Mouse (Mus musculus): ENCODE results near the gene Gimap8. TPM values are rescaled to one million over a fixed set of nuclear protein-coding genes. Genes with fewer than 3 reads are reported as not detected.
"Not testable (repeated sequence)": the region's sequence is repeated elsewhere in the genome, so short reads cannot be mapped to it uniquely, and the experiment has no call there.

Gimap8 gene
- polyA plus RNA-seq, 1 experiment from 2014 or later, result 4.2 TPM

GRCm38 (mm10) chr6:48682271-48682670 is 35.2 kb downstream of the Gimap8 start:
- no peak overlapping the region for H3K4me2 ChIP-seq
- H3K4me3 ChIP-seq, result no peak overlapping the region
- no peaks in the 10 kb centered on the region for H3K4me1 ChIP-seq
- 73% methylated on average over 4 of the region's 4 CpGs for WGBS
- peak overlapping the region; percentile 48 for H3K27ac ChIP-seq
- no peaks in the 10 kb centered on the region for H3K9me3 ChIP-seq
- no peak for ATAC-seq (ENCODE audit: borderline replicate concordance, extremely low read depth, low FRiP score, low TSS enrichment)
- H3K36me3 ChIP-seq, result no peaks in the 10 kb centered on the region
- H3K27me3 ChIP-seq, result no peaks in the 10 kb centered on the region
- H3K9ac ChIP-seq, result no peak overlapping the region

DNA sequence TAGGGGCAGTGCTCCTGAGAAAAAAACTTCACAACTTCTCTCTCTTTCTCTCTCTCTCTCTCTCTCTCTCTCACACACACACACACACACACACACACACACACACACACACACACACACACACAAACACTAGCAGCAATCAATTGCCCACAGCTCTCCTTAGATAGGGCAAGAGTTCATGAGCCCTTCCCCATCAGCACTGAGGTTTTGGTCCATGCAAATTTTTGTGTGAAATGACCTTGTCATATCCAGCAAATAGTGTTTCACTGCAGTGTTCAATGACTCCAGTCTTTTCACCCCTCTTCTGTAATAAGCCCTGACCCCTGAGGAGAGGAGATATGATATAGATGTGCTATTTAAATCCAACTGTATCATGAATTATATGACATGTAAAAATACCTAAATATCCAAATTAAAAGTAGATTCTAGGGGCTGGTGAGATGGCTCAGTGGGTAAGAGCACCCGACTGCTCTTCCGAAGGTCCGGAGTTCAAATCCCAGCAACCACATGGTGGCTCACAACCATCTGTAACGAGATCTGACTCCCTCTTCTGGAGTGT is 36.3 kb downstream of the Gimap8 start:
- WGBS, result 85% methylated on average over 4 of the region's 4 CpGs
- H3K27me3 ChIP-seq; H3K4me1 ChIP-seq; ATAC-seq (ENCODE audit: borderline replicate concordance, extremely low read depth, low FRiP score, low TSS enrichment); H3K27ac ChIP-seq; H3K4me2 ChIP-seq; H3K36me3 ChIP-seq; H3K9me3 ChIP-seq; H3K9ac ChIP-seq; H3K4me3 ChIP-seq: not testable (repeated sequence)

GRCm38 (mm10) chr6:48684319-48684718 is 37.3 kb downstream of the Gimap8 start, which contains the start of gene Gimap4:
TSS of gene Gimap4 (plus strand) at chr6:48684549.
- no peaks in the 10 kb centered on the region for H3K27me3 ChIP-seq
- H3K9ac ChIP-seq, result no peak within 1 kb of the TSS
- H3K9me3 ChIP-seq, result no peaks in the 10 kb centered on the region
- no peaks in the 10 kb centered on the region for H3K36me3 ChIP-seq
- peak within 1 kb of the TSS; percentile 16; the same call in 1 of the 2 replicates for H3K4me2 ChIP-seq
- no peaks in the 10 kb centered on the region for H3K4me1 ChIP-seq
- no peak for ATAC-seq (ENCODE audit: borderline replicate concordance, extremely low read depth, low FRiP score, low TSS enrichment)
- peak within 1 kb of the TSS; percentile 7; the same call in 1 of the 2 replicates for H3K4me3 ChIP-seq
- H3K27ac ChIP-seq, result peak within 1 kb of the TSS; percentile 66
- 62% methylated on average over 5 of the region's 5 CpGs for WGBS

DNA sequence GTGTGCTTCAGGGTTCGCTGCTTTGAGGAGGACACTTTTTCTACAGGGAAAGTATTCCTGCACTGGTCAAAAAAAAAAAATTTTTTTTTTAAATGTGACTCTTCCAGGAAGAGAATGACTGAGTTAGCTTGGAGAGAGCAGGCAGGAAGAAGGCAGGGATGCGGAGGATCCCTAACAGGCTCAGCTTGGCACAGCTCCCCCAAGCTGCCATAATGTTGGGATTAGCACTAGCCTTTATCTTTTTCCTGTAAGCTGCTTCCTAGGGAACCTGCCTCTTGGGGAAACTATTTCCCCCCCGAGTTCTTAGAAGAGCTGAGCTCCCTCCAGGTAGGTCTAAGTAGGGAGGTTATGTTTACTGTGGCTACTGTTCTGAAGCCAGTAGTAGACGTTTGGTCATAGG is 37.8 kb downstream of the Gimap8 start:
- ATAC-seq (ENCODE audit: borderline replicate concordance, extremely low read depth, low FRiP score, low TSS enrichment), result no peak
- H3K9me3 ChIP-seq, result no peaks in the 10 kb centered on the region
- H3K9ac ChIP-seq, result no peak overlapping the region
- H3K4me3 ChIP-seq, result peak overlapping the region; percentile 7; the same call in 1 of the 2 replicates
- 49% methylated on average over 4 of the region's 4 CpGs for WGBS
- H3K27me3 ChIP-seq, result no peaks in the 10 kb centered on the region
- no peaks in the 10 kb centered on the region for H3K4me1 ChIP-seq
- no peaks in the 10 kb centered on the region for H3K36me3 ChIP-seq
- H3K27ac ChIP-seq, result peak overlapping the region; percentile 66
- peak overlapping the region; percentile 16; the same call in 1 of the 2 replicates for H3K4me2 ChIP-seq

DNA sequence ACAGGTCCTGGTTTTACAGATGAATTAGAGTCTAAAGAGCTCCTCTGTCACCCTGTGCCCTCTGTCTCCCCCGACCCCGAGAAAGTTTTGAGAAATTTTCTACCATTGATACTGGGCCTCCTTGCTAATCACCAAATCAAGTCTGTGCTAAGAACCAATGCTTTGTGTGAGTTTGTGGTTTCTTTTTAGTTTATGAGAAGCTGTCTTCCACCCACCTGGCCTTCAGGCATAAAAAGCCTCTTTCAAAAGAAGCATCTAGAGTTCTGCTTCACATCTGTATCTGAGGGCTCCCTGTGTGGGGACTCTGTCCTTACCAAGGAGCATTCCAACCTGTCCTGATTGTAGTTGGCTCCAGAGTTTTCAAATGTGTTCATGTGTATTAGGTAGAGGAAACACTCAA is 38.2 kb downstream of the Gimap8 start:
- 76% methylated on average over 2 of the region's 2 CpGs for WGBS

GRCm38 (mm10) chr6:48685694-48686665 is 38.9 kb downstream of the Gimap8 start:
- ATAC-seq (ENCODE audit: borderline replicate concordance, extremely low read depth, low FRiP score, low TSS enrichment), result no peak
- no peak overlapping the region for H3K9ac ChIP-seq
- no peaks in the 10 kb centered on the region for H3K4me1 ChIP-seq
- WGBS, result 66% methylated on average over 7 of the region's 7 CpGs
- no peaks in the 10 kb centered on the region for H3K9me3 ChIP-seq
- no peaks in the 10 kb centered on the region for H3K36me3 ChIP-seq
- H3K4me3 ChIP-seq, result no peak overlapping the region
- peak overlapping the region; percentile 11; the same call in 1 of the 2 replicates for H3K4me2 ChIP-seq
- no peak overlapping the region for H3K27ac ChIP-seq
- no peaks in the 10 kb centered on the region for H3K27me3 ChIP-seq

More for the DNA sequence above, 38.2 kb downstream of the Gimap8 start:
- Histone ChIP-seq H3K9me3 (no peaks in the 10 kb centered on the region), H3K4me2 (peak overlapping the region; percentile 11; the same call in 1 of the 2 replicates), H3K36me3 (no peaks in the 10 kb centered on the region), H3K4me1 (no peaks in the 10 kb centered on the region), H3K4me3 (peak overlapping the region; percentile 7; the same call in 1 of the 2 replicates), H3K27ac (peak overlapping the region; percentile 66), H3K27me3 (no peaks in the 10 kb centered on the region), H3K9ac (no peak overlapping the region)
- no peak for ATAC-seq (ENCODE audit: borderline replicate concordance, extremely low read depth, low FRiP score, low TSS enrichment)

DNA sequence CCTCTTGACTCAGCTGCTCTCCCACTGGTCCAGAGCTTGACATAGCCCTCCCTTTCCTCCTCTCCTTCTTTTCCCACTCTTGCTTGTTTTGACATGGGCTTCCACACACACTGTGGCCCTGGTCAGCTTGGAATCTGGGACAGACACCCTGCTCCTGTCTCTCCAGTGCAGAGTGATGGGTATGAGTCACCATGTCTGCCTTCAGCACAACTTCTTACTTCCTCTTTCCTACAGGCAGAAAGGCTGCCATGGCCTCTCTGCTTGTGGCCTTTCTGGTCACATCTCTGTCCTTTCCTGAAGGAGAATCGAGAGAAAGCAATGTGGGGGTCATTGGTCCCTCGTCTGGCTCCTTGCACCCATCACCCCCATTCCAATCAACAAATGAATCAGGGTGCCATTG is 40.0 kb downstream of the Gimap8 start:
- no peaks in the 10 kb centered on the region for H3K4me1 ChIP-seq
- no peaks in the 10 kb centered on the region for H3K36me3 ChIP-seq
- H3K4me3 ChIP-seq, result no peak overlapping the region
- no peak overlapping the region for H3K9ac ChIP-seq
- no peaks in the 10 kb centered on the region for H3K9me3 ChIP-seq
- H3K27ac ChIP-seq, result no peak overlapping the region
- no peaks in the 10 kb centered on the region for H3K27me3 ChIP-seq
- ATAC-seq (ENCODE audit: borderline replicate concordance, extremely low read depth, low FRiP score, low TSS enrichment), result no peak
- H3K4me2 ChIP-seq, result no peak overlapping the region
- WGBS, result 69% methylated on average over 2 of the region's 2 CpGs

DNA sequence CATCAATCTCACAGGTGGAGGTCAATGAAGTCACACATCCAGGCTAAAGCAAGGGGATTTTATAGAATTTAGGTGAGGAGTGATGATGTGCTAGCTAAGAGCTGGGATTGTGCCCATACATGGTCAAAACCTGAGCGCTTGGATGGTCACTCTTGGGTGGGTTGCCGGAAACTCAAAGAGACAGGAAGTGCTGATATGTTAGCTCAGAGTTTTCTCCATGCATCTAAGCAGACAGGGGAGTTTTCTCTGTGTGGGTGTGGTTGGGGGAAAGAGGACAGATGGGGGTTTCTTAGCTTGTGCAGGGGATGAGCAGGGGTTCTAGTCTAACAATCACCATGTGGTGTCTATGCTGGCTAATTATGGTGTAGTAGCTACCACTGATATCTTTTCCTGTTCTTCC is 42.3 kb downstream of the Gimap8 start:
- Histone ChIP-seq H3K4me1 (no peaks in the 10 kb centered on the region), H3K27me3 (no peaks in the 10 kb centered on the region), H3K36me3 (no peaks in the 10 kb centered on the region), H3K4me2 (no peak overlapping the region), H3K9ac (no peak overlapping the region), H3K27ac (no peak overlapping the region), H3K4me3 (no peak overlapping the region), H3K9me3 (no peaks in the 10 kb centered on the region)
- ATAC-seq (ENCODE audit: borderline replicate concordance, extremely low read depth, low FRiP score, low TSS enrichment), result no peak
- WGBS, result 72% methylated on average over 2 of the region's 2 CpGs

DNA sequence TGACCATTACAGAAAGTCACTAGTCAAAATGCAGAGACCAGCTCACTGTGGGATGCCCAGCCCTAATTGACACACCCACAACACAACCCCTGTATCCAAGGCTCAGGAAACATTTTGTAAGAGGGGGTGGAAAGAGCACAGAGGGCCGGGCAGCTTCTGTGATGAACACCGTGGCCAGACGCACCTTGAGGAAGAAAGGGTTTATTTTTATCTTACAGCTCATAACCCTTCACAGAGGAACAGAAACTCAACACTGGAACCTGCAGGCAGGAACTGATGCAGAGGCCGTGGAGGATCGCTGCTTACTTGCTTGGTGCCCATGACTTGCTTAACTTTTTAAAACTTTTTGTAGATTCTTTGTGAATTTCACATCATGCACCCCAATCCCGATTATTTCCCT is 45.9 kb downstream of the Gimap8 start:
- no peak for ATAC-seq (ENCODE audit: borderline replicate concordance, extremely low read depth, low FRiP score, low TSS enrichment)
- 82% methylated on average over 6 of the region's 6 CpGs for WGBS
- Histone ChIP-seq H3K9me3 (no peaks in the 10 kb centered on the region), H3K4me3 (no peak overlapping the region), H3K9ac (no peak overlapping the region), H3K4me1 (no peaks in the 10 kb centered on the region), H3K4me2 (no peak overlapping the region), H3K27ac (no peak overlapping the region), H3K27me3 (no peaks in the 10 kb centered on the region), H3K36me3 (no peaks in the 10 kb centered on the region)

GRCm38 (mm10) chr6:48696830-48697554 is 50.0 kb downstream of the Gimap8 start:
- no peaks in the 10 kb centered on the region for H3K27me3 ChIP-seq
- no peak for ATAC-seq (ENCODE audit: borderline replicate concordance, extremely low read depth, low FRiP score, low TSS enrichment)
- H3K9me3 ChIP-seq, result no peaks in the 10 kb centered on the region
- no peak overlapping the region for H3K9ac ChIP-seq
- no peaks in the 10 kb centered on the region for H3K36me3 ChIP-seq
- H3K4me3 ChIP-seq, result no peak overlapping the region
- peak overlapping the region; percentile 34 for H3K27ac ChIP-seq
- 70% methylated on average over 4 of the region's 4 CpGs for WGBS
- H3K4me1 ChIP-seq, result peaks cover 3% of the 10 kb centered on the region; the same call in 1 of the 2 replicates
- H3K4me2 ChIP-seq, result no peak overlapping the region

- Histone ChIP-seq H3K9me3 (no peaks in the 10 kb centered on the region), H3K4me2 (no peak overlapping the region), H3K4me3 (no peak overlapping the region), H3K27ac (peak overlapping the region; percentile 34), H3K9ac (no peak overlapping the region), H3K36me3 (no peaks in the 10 kb centered on the region), H3K27me3 (no peaks in the 10 kb centered on the region), H3K4me1 (peaks cover 3% of the 10 kb centered on the region; the same call in 1 of the 2 replicates)
- WGBS, result 27% methylated on average over 1 of the region's 1 CpGs
- no peak for ATAC-seq (ENCODE audit: borderline replicate concordance, extremely low read depth, low FRiP score, low TSS enrichment)
Measured at GRCm38 (mm10) chr6:48697555-48697930, 50.5 kb downstream of the Gimap8 start.

Measured in lung, embryonic 15.5 days (tissue).